Mouse (Mus musculus): ENCODE data around the gene Pde8b. TPM values are rescaled to one million over a fixed set of nuclear protein-coding genes. Genes with fewer than 3 reads are reported as not detected.
A peak's percentile ranks its signal among the peaks of the same experiment; 100 is the strongest.
"Not testable (repeated sequence)": the region's sequence is repeated elsewhere in the genome, so short reads cannot be mapped to it uniquely, and the experiment has no call there.

Pde8b gene
- polyA plus RNA-seq, 1 experiment from 2014 or later = 6.8 TPM

DNA sequence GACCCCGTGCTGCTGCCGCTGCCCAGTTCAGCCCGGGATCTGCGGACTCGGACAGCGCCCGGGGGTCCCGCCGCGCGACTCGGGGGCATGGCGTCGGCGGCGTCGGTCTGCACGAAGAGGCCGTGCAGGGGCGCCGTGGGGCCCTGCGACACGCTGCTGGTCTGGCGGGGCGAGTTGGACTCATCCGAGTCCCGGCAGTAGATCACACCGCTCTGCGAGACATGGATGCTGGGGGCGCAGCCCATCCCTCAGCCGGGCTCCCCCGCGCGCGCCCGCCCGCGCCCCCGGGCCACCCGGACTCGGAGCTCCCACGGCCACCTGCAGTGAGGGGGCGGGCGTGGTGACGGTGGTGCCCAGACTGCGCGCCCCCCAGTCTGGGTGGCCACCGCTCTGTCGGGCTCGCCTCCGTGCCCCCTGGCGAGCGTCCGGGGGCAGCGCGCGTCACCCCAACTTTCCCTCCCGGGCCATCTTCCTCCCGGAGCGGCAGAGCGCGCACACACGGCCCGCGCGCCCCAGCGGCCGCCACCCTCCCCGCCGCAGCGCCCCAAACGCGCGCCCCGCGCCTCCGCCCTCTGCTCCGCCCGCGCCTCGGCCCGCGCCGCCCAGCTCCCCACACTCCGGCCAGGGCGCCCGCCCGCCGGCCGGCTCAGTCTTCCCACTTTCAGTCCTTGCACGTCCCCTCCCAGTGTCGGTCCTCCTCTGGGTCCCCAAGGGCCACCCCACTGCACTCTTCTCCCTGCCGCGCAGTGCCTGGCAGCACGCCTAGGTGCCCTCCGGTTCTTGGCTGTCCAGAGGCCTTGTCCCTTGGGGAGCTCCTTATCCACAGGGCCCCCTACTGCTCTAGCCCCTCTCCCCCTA is 27.3 kb downstream of the Pde8b start:
- Histone ChIP-seq H3K9ac (replicated peaks; ENCODE audit: low read depth, low read length) (peak overlapping the region; percentile 67), H3K27ac (ENCODE audit: low read length) (no peak overlapping the region), H3K36me3 (ENCODE audit: control insufficient read depth, insufficient read depth) (no peaks in the 10 kb centered on the region), H3K4me1 (replicated peaks; ENCODE audit: control insufficient read depth, insufficient read depth, low read length) (peaks cover 7% of the 10 kb centered on the region; the same call in 1 of the 2 replicates), H3K4me3 (replicated peaks; ENCODE audit: low read length) (peak overlapping the region; percentile 70), H3K27me3 (replicated peaks; ENCODE audit: control insufficient read depth, insufficient read depth, low read length) (peaks cover 9% of the 10 kb centered on the region; the same call in 1 of the 2 replicates), H3K9me3 (ENCODE audit: control insufficient read depth, low read length) (no peaks in the 10 kb centered on the region), H3K4me2 (ENCODE audit: low read length) (peak overlapping the region; percentile 99)
- under 1% methylated on average over 59 of the region's 96 CpGs for WGBS
- ATAC-seq = peak; percentile 70

DNA sequence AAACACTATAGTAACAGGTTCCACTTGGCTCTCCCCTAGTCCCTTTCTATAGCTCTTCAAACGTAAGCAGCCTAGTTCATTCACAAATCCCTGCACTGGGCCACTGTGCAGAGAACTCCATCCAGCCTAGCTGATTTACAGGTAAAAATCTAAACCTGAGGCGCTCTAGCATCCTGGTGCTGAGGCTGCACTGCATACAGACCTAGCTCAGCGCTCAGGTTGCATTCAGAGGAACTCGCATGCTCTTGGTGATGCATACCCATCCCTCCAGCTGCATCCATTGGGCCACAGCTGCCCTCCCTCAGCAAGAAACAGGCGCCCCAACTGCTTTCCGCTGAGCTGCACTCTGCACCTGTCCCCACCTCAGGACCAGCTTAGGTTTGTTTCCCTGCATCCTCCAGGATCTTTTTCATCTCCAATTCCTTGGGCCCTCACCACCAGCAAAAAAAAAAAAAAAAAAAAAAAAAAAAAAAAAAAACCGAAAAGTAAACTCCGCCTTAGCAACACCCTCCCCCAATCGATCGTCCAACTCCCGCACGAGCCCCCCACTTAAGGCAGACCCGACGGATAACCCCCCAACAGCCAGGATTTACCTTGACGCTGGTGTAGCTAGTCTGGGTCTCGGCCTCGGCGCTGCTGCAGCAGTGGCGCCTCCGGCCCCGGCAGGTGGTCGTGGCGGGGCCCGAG is 28.1 kb downstream of the Pde8b start:
- H3K9ac ChIP-seq (replicated peaks; ENCODE audit: low read depth, low read length) = peak overlapping the region; percentile 67
- no peaks in the 10 kb centered on the region for H3K36me3 ChIP-seq (ENCODE audit: control insufficient read depth, insufficient read depth)
- no peak overlapping the region for H3K27ac ChIP-seq (ENCODE audit: low read length)
- WGBS = 3% methylated on average over 24 of the region's 24 CpGs
- peak overlapping the region; percentile 99 for H3K4me2 ChIP-seq (ENCODE audit: low read length)
- no peak for ATAC-seq
- H3K4me1 ChIP-seq (replicated peaks; ENCODE audit: control insufficient read depth, insufficient read depth, low read length) = peaks cover 7% of the 10 kb centered on the region; the same call in 1 of the 2 replicates
- H3K9me3 ChIP-seq (ENCODE audit: control insufficient read depth, low read length) = no peaks in the 10 kb centered on the region
- H3K4me3 ChIP-seq (replicated peaks; ENCODE audit: low read length) = peak overlapping the region; percentile 70
- H3K27me3 ChIP-seq (replicated peaks; ENCODE audit: control insufficient read depth, insufficient read depth, low read length) = peaks cover 9% of the 10 kb centered on the region; the same call in 1 of the 2 replicates

DNA sequence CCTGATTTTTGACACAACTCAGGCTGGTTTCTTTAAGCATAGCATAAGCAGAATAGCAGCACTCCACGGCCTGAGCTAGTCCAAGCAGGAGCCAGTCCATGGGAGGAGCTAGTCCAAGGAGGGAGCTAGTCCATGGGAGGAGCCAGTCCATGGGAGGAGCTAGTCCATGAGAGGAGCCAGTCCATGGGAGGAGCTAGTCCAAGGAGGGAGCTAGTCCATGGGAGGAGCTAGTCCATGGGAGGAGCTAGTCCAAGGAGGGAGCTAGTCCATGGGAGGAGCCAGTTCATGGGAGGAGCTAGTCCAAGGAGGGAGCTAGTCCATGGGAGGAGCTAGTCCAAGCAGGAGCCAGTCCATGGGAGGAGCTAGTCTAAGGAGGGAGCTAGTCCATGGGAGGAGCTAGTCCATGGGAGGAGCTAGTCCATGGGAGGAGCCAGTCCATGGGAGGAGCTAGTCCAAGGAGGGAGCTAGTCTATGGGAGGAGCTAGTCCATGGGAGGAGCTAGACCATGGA is 34.4 kb downstream of the Pde8b start:
- H3K4me1 ChIP-seq (replicated peaks; ENCODE audit: control insufficient read depth, insufficient read depth, low read length); H3K4me2 ChIP-seq (ENCODE audit: low read length); H3K9me3 ChIP-seq (ENCODE audit: control insufficient read depth, low read length); H3K9ac ChIP-seq (replicated peaks; ENCODE audit: low read depth, low read length); ATAC-seq; H3K27me3 ChIP-seq (replicated peaks; ENCODE audit: control insufficient read depth, insufficient read depth, low read length); H3K36me3 ChIP-seq (ENCODE audit: control insufficient read depth, insufficient read depth); H3K27ac ChIP-seq (ENCODE audit: low read length); H3K4me3 ChIP-seq (replicated peaks; ENCODE audit: low read length): not testable (repeated sequence)
- 27% methylated on average over 1 of the region's 1 CpGs for WGBS

DNA sequence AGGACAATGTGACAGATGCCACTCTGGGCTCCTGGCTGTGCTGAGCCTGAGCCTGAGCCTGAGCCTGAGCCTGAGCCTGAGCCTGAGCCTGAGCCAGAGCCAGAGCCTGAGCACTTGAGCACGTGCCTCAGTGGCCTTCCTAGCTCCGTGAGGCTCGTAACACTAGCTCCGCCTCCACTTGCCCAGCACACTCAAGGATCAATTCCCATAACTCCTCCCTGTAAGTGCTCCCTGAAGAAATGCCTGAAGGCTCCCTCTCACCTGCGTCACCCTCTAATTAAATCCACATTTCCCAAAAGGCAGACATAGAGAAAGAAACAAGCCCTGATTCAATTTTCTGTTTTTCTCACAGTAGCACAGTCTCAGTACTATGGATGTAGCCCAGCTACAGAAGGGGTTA is 37.8 kb downstream of the Pde8b start:
- H3K4me1 ChIP-seq (replicated peaks; ENCODE audit: control insufficient read depth, insufficient read depth, low read length) = no peaks in the 10 kb centered on the region
- H3K4me2 ChIP-seq (ENCODE audit: low read length) = no peak overlapping the region
- 84% methylated on average over 5 of the region's 5 CpGs for WGBS
- no peak overlapping the region for H3K4me3 ChIP-seq (replicated peaks; ENCODE audit: low read length)
- H3K27ac ChIP-seq (ENCODE audit: low read length) = no peak overlapping the region
- ATAC-seq = no peak
- no peaks in the 10 kb centered on the region for H3K27me3 ChIP-seq (replicated peaks; ENCODE audit: control insufficient read depth, insufficient read depth, low read length)
- no peaks in the 10 kb centered on the region for H3K36me3 ChIP-seq (ENCODE audit: control insufficient read depth, insufficient read depth)
- no peaks in the 10 kb centered on the region for H3K9me3 ChIP-seq (ENCODE audit: control insufficient read depth, low read length)
- H3K9ac ChIP-seq (replicated peaks; ENCODE audit: low read depth, low read length) = no peak overlapping the region

DNA sequence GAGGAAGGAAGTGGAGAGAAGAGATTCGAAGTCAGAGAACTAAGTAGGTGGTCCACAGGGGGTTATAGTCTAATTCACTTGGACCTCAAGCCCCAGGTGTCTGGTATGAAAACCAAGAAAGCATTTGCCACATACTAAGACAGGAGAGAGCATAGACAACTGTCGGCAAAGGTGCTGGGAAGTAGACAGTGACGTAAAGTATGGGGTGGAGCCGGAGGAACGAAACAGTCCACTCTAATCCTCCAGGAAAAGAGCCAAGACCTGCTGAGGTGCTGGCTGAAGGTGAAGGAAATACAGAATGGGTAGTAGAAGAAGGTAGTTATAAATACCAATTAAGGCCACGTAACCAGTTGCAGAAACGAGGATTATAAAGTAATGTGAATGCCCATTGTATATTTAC is 42.8 kb downstream of the Pde8b start:
- H3K27ac ChIP-seq (ENCODE audit: low read length); H3K4me1 ChIP-seq (replicated peaks; ENCODE audit: control insufficient read depth, insufficient read depth, low read length); H3K27me3 ChIP-seq (replicated peaks; ENCODE audit: control insufficient read depth, insufficient read depth, low read length); ATAC-seq; H3K9me3 ChIP-seq (ENCODE audit: control insufficient read depth, low read length); H3K36me3 ChIP-seq (ENCODE audit: control insufficient read depth, insufficient read depth); H3K4me3 ChIP-seq (replicated peaks; ENCODE audit: low read length); H3K4me2 ChIP-seq (ENCODE audit: low read length); H3K9ac ChIP-seq (replicated peaks; ENCODE audit: low read depth, low read length): not testable (repeated sequence)
- 73% methylated on average over 7 of the region's 7 CpGs for WGBS

DNA sequence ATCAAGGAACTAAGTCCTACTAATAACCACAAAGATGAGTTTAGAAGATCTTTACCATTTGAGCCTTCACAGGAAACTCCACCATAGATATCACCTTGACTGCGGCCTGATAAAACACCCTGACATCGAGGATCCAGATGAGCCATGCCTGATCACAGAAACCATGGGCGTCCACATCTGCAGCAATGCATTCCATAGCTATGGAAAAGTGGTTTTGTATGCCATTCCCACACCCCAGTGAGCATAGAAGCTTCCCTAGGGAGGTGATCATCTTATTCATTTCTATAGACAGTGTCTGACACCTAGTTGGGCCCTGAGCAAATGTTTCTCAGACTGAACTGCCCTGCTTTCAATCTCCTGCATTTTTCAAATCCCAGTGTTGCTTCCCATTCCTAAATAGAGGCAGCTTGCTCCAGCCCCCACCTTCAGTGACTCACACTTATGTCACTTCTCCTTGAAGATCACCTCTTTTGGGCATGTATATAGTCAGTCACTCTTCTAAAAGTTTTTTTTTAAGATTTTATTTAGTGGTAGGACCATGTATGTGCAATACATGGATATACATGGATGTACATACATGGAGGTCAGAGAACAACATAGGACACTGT is 47.9 kb downstream of the Pde8b start:
- Histone ChIP-seq H3K27me3 (replicated peaks; ENCODE audit: control insufficient read depth, insufficient read depth, low read length) (no peaks in the 10 kb centered on the region), H3K36me3 (ENCODE audit: control insufficient read depth, insufficient read depth) (no peaks in the 10 kb centered on the region), H3K4me1 (replicated peaks; ENCODE audit: control insufficient read depth, insufficient read depth, low read length) (no peaks in the 10 kb centered on the region), H3K27ac (ENCODE audit: low read length) (no peak overlapping the region), H3K4me2 (ENCODE audit: low read length) (no peak overlapping the region), H3K9ac (replicated peaks; ENCODE audit: low read depth, low read length) (no peak overlapping the region), H3K9me3 (ENCODE audit: control insufficient read depth, low read length) (no peaks in the 10 kb centered on the region), H3K4me3 (replicated peaks; ENCODE audit: low read length) (no peak overlapping the region)
- WGBS = 93% methylated on average over 3 of the region's 3 CpGs
- no peak for ATAC-seq

DNA sequence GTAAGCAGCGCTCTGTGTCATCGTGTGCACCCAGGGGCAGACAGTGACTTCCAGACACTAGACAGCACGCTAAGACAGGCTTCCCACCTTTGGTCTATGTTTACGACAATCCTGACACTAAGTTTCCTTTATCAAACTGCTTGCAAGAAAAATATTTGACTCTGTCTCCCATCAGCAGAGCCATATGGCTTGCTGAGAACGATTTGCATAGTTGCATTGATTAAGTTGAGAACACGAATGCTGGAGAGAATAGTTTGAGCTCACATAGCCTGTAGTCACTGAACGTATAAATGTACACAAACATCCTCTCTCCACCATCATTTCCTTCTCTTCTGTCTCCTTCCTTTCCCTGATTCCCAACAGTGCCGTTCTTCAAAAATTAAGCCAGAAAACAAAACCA is 49.3 kb downstream of the Pde8b start:
- no peaks in the 10 kb centered on the region for H3K27me3 ChIP-seq (replicated peaks; ENCODE audit: control insufficient read depth, insufficient read depth, low read length)
- H3K9ac ChIP-seq (replicated peaks; ENCODE audit: low read depth, low read length) = no peak overlapping the region
- H3K27ac ChIP-seq (ENCODE audit: low read length) = no peak overlapping the region
- H3K4me3 ChIP-seq (replicated peaks; ENCODE audit: low read length) = no peak overlapping the region
- H3K4me1 ChIP-seq (replicated peaks; ENCODE audit: control insufficient read depth, insufficient read depth, low read length) = peaks cover 6% of the 10 kb centered on the region; the same call in 1 of the 2 replicates
- H3K4me2 ChIP-seq (ENCODE audit: low read length) = no peak overlapping the region
- peak; percentile 68 for ATAC-seq
- no peaks in the 10 kb centered on the region for H3K36me3 ChIP-seq (ENCODE audit: control insufficient read depth, insufficient read depth)
- no peaks in the 10 kb centered on the region for H3K9me3 ChIP-seq (ENCODE audit: control insufficient read depth, low read length)
- WGBS = 64% methylated on average over 8 of the region's 8 CpGs

DNA sequence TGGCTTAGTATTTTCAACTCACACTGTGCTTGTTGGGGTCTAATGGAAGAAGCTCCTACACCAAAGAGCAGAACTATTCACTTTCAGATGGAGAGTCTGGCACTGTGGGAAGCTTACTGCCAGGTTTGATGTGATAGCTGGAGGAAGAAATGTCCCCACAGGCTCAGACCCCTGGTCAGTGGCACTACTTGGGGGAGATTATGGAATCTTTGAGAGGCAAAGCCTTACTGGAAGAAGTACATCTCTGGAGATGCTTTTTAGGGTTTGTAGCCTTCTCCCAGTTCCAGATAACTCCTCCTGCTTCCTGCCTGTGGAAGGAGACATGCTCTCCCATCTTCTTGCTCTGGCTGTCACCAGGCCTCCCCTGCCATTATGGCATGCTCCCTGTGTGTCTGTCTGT is 50.1 kb downstream of the Pde8b start:
- Histone ChIP-seq H3K4me1 (replicated peaks; ENCODE audit: control insufficient read depth, insufficient read depth, low read length) (peaks cover 6% of the 10 kb centered on the region; the same call in 1 of the 2 replicates), H3K36me3 (ENCODE audit: control insufficient read depth, insufficient read depth) (no peaks in the 10 kb centered on the region), H3K4me2 (ENCODE audit: low read length) (no peak overlapping the region), H3K9me3 (ENCODE audit: control insufficient read depth, low read length) (no peaks in the 10 kb centered on the region), H3K27me3 (replicated peaks; ENCODE audit: control insufficient read depth, insufficient read depth, low read length) (no peaks in the 10 kb centered on the region), H3K9ac (replicated peaks; ENCODE audit: low read depth, low read length) (no peak overlapping the region), H3K27ac (ENCODE audit: low read length) (no peak overlapping the region), H3K4me3 (replicated peaks; ENCODE audit: low read length) (no peak overlapping the region)
- ATAC-seq = no peak

DNA sequence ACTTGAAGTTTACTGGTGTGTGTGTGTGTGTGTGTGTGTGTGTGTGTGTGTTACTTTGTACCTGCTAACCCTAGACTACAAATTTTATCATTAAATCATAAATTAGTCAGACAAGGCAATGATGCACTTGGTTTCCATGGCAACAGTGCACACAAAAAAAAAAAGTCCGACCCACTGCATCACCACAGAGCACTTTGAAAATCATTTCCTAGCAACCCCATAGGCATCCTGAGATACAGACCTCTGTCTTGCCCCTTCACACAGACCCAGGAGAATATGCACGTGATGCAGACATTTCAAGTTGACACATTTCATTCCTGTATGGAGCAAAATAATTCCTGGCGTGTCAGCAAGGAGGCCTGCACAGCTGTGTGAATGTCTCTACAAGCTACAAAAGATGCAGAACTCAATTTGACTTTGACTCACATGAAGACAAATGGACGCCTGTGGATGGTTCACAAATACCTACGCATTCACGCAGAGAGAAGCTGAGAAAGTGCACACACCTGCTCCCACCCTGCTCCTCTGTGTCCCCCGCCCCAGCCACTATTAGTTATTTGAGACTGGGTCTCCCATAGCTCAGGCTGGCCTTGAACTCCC is 53.9 kb downstream of the Pde8b start:
- no peaks in the 10 kb centered on the region for H3K27me3 ChIP-seq (replicated peaks; ENCODE audit: control insufficient read depth, insufficient read depth, low read length)
- no peaks in the 10 kb centered on the region for H3K9me3 ChIP-seq (ENCODE audit: control insufficient read depth, low read length)
- no peak overlapping the region for H3K27ac ChIP-seq (ENCODE audit: low read length)
- H3K4me1 ChIP-seq (replicated peaks; ENCODE audit: control insufficient read depth, insufficient read depth, low read length) = peaks cover 6% of the 10 kb centered on the region; the same call in 1 of the 2 replicates
- H3K4me2 ChIP-seq (ENCODE audit: low read length) = no peak overlapping the region
- ATAC-seq = peak; percentile 67
- H3K9ac ChIP-seq (replicated peaks; ENCODE audit: low read depth, low read length) = no peak overlapping the region
- no peaks in the 10 kb centered on the region for H3K36me3 ChIP-seq (ENCODE audit: control insufficient read depth, insufficient read depth)
- WGBS = 56% methylated on average over 7 of the region's 7 CpGs
- no peak overlapping the region for H3K4me3 ChIP-seq (replicated peaks; ENCODE audit: low read length)

Measured in forebrain, embryonic 16.5 days (tissue).